Mouse (Mus musculus): ENCODE results near the gene Ccl26. TPM values are rescaled to one million over a fixed set of nuclear protein-coding genes. Genes with fewer than 3 reads are reported as not detected.
"Not testable (repeated sequence)": the region's sequence is repeated elsewhere in the genome, so short reads cannot be mapped to it uniquely, and the experiment has no call there.

The Ccl26 gene
- not detected in 2 replicates for polyA plus RNA-seq (2016; fragmentation: Nextera tagmentation; extraction: Ambion mirVana)

DNA sequence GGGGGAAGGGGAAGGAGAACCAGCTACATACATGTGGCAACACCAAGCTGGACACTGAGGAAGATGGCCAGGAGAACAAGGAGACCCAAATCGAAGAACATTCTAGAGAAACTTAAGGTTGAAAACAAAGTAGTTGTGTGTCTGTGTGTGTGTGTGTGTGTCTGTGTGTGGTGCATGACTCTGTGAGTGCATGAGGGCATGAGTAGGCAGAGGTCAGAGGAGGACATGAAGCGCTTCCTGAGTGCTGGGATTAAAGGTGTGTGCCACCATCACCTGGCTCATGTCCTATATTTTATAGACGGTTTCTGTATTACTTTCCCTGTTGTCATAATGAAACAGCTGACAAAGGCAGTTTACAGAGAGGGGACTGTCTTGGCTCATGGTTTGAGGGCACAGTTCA is at the start of gene Ccl26:
Gene Ccl26 (minus strand): TSS at position 101 of the 400 bp plus-strand sequence.
- Histone ChIP-seq H3K27me3 (replicated peaks; ENCODE audit: low read depth, poor library complexity, severe bottlenecking) (no peaks in the 10 kb centered on the region), H3K4me3 (no peak within 1 kb of the TSS), H3K9me3 (no peaks in the 10 kb centered on the region), H3K27ac (replicated peaks) (no peak within 1 kb of the TSS), H3K36me3 (replicated peaks) (no peaks in the 10 kb centered on the region), H3K4me1 (no peaks in the 10 kb centered on the region)
- whole genome bisulfite sequencing, result 90% methylated on average over 3 of the region's 3 CpGs
- no peak for DNase-seq (ENCODE audit: low spot score)

GRCm38 (mm10) chr5:135609794-135610193 is 46.4 kb upstream of the Ccl26 start:
- 81% methylated on average over 4 of the region's 4 CpGs for WGBS
- Histone ChIP-seq H3K4me3 (no peak overlapping the region), H3K36me3 (replicated peaks) (no peaks in the 10 kb centered on the region), H3K27me3 (replicated peaks; ENCODE audit: low read depth, poor library complexity, severe bottlenecking) (no peaks in the 10 kb centered on the region), H3K27ac (replicated peaks) (no peak overlapping the region), H3K4me1 (peaks cover 3% of the 10 kb centered on the region; the same call in 1 of the 2 replicates), H3K9me3 (peaks cover 8% of the 10 kb centered on the region)
- no peak for DNase-seq (ENCODE audit: low spot score)

DNA sequence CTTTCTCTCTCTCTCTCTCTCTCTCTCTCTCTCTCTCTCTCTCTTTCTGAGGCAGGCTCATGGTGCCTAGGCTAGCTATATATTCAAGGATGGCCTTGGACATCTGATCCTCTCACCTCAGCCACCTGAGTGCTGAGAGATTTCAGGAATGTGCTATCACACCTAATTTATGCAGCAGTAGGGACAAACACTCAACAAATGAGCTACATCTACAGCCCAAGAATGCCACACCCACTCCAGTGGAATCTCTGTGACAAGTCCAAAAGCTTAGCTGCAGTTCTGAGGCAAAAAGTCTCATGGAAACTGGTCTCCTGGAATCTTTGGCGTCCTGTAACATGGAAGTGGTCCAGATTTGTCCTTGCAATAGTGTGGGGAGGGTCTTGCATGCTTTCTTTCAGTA is 44.2 kb upstream of the Ccl26 start:
- no peak overlapping the region for H3K4me3 ChIP-seq
- peaks cover 3% of the 10 kb centered on the region; the same call in 1 of the 2 replicates for H3K4me1 ChIP-seq
- no peak overlapping the region for H3K27ac ChIP-seq (replicated peaks)
- no peaks in the 10 kb centered on the region for H3K36me3 ChIP-seq (replicated peaks)
- no peaks in the 10 kb centered on the region for H3K27me3 ChIP-seq (replicated peaks; ENCODE audit: low read depth, poor library complexity, severe bottlenecking)
- no peak for DNase-seq (ENCODE audit: low spot score)
- H3K9me3 ChIP-seq, result peaks cover 14% of the 10 kb centered on the region
- WGBS, result 60% methylated on average over 1 of the region's 1 CpGs

- not testable (repeated sequence) for H3K4me1 ChIP-seq; H3K27ac ChIP-seq (replicated peaks); H3K36me3 ChIP-seq (replicated peaks); H3K4me3 ChIP-seq; H3K27me3 ChIP-seq (replicated peaks; ENCODE audit: low read depth, poor library complexity, severe bottlenecking); DNase-seq (ENCODE audit: low spot score)
- H3K9me3 ChIP-seq, result peaks cover 17% of the 10 kb centered on the region
- WGBS, result no CpG with 5 or more reads among the region's 1 CpGs
These were observed 43.3 kb upstream of the Ccl26 start for GRCm38 (mm10) chr5:135606717-135607116.

DNA sequence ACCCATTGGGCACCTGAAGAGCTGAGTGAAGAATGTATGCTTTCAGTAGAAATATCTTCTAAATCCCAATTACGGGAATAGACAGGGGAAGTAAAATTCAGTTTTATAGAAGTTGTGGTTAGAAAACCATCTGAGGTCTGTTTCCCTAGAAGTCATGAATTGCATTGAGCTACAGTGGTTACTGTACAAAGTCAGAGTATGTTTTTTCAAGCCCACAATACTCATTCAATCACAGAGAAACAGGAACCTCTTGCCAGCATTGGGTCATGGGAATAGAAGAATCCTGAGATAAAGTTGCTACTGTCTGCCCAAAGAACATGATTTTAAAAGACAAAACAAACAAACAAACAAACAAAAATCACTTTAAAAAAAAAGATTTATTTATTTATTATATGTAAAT is 41.3 kb upstream of the Ccl26 start:
- H3K27me3 ChIP-seq (replicated peaks; ENCODE audit: low read depth, poor library complexity, severe bottlenecking); H3K4me1 ChIP-seq; H3K27ac ChIP-seq (replicated peaks); H3K36me3 ChIP-seq (replicated peaks); H3K4me3 ChIP-seq; DNase-seq (ENCODE audit: low spot score): not testable (repeated sequence)
- WGBS, result no CpG with 5 or more reads among the region's 1 CpGs
- H3K9me3 ChIP-seq, result peaks cover 17% of the 10 kb centered on the region

DNA sequence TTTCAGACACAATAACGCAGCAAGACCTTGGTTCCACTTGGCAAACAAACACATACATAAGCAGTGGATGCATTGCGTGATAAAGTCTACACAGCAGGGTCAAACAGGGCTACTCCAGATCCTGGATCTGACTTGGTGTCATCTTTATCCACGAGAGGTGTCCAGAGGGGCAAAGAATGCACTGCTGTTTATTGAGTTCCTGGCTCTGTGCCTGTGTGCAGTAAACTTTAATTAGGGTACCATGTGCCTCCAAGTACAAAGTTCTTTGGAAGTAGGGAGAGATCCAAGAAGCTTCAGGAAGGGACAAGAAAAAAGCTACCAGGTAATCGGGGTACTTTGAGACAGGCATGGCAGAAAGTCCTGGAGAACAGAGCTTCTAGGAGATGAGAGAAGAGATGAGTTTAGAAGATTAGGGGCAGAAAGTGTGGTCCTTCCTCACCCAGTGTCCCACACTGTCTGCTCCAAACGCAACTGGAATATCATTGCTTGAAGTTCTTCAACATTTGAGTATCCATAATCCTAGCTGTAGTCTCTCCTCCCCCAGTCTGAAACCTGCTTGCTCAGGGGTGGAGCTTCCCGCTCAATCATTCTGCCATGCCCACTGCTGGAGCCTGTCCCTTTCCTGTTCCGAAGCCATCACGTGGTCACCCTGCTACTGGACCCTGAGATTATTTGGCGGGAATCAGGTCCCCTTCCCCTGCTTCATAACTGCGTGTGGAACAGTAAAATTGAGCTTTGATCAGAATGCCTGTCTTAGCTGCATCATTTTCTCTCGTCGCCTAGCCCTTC is 26.8 kb upstream of the Ccl26 start:
- Histone ChIP-seq H3K36me3 (replicated peaks) (no peaks in the 10 kb centered on the region), H3K4me1 (peaks cover 8% of the 10 kb centered on the region), H3K27me3 (replicated peaks; ENCODE audit: low read depth, poor library complexity, severe bottlenecking) (no peaks in the 10 kb centered on the region), H3K9me3 (peaks cover 3% of the 10 kb centered on the region; the same call in 1 of the 2 replicates), H3K4me3 (no peak overlapping the region), H3K27ac (replicated peaks) (no peak overlapping the region)
- WGBS, result 81% methylated on average over 12 of the region's 12 CpGs
- no peak for DNase-seq (ENCODE audit: low spot score)

DNA sequence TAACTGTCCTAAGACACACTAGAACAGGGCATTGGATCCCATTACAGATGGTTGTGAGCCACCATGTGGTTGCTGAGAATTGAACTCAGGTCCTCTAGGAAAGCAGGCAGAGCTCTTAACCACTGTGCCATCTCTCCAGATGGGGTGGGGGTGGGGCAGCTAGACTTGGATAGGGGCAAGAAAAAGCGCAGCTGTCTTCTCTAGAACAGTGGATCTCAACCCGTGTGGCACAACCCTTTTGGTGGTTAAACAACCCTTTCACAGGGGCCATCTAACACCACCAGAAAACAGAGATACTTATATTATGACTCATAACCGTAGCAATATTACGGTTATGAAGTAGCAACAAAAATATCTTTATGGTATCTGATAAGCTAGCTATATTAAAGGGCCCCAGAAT is 24.4 kb upstream of the Ccl26 start:
- 87% methylated on average over 4 of the region's 4 CpGs for WGBS
- H3K4me3 ChIP-seq, result no peak overlapping the region
- H3K36me3 ChIP-seq (replicated peaks), result no peaks in the 10 kb centered on the region
- H3K9me3 ChIP-seq, result peaks cover 3% of the 10 kb centered on the region; the same call in 1 of the 2 replicates
- H3K27me3 ChIP-seq (replicated peaks; ENCODE audit: low read depth, poor library complexity, severe bottlenecking), result no peaks in the 10 kb centered on the region
- peaks cover 8% of the 10 kb centered on the region for H3K4me1 ChIP-seq
- DNase-seq (ENCODE audit: low spot score), result no peak
- H3K27ac ChIP-seq (replicated peaks), result no peak overlapping the region

- 89% methylated on average over 8 of the region's 8 CpGs for WGBS
- Histone ChIP-seq H3K27me3 (replicated peaks; ENCODE audit: low read depth, poor library complexity, severe bottlenecking) (no peaks in the 10 kb centered on the region), H3K4me3 (no peak overlapping the region), H3K4me1 (peaks cover 8% of the 10 kb centered on the region), H3K27ac (replicated peaks) (no peak overlapping the region), H3K36me3 (replicated peaks) (no peaks in the 10 kb centered on the region), H3K9me3 (no peaks in the 10 kb centered on the region; the same call in 1 of the 2 replicates)
- DNase-seq (ENCODE audit: low spot score), result no peak
These were observed 22.3 kb upstream of the Ccl26 start for GRCm38 (mm10) chr5:135585691-135586090.

DNA sequence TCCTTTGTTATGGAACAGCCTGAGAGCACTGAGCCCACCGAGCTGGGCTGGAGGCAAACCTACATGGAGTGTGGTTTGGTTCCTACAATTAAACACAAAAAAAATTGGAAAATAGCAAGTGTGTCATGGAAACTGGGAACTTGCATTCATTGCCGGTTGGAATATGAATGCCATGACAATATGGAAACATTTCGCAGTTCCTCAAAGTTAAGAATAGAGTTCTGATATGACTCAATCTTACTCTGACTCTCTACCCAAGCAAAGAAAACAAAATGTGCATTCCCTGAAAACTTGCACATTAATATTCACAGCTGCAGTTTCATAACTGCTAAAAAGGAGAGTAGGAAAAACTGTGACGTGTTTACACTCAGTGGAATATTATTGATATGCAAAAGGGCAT is 19.0 kb upstream of the Ccl26 start:
- H3K36me3 ChIP-seq (replicated peaks), result no peaks in the 10 kb centered on the region
- no peak overlapping the region for H3K4me3 ChIP-seq
- H3K27me3 ChIP-seq (replicated peaks; ENCODE audit: low read depth, poor library complexity, severe bottlenecking), result no peaks in the 10 kb centered on the region
- 0 out of 2 replicates have a peak, but pooled peaks cover 4% of the 10 kb centered on the region for H3K9me3 ChIP-seq
- DNase-seq (ENCODE audit: low spot score), result no peak
- H3K4me1 ChIP-seq, result peaks cover 8% of the 10 kb centered on the region
- WGBS, result 87% methylated on average over 4 of the region's 4 CpGs
- H3K27ac ChIP-seq (replicated peaks), result no peak overlapping the region

DNA sequence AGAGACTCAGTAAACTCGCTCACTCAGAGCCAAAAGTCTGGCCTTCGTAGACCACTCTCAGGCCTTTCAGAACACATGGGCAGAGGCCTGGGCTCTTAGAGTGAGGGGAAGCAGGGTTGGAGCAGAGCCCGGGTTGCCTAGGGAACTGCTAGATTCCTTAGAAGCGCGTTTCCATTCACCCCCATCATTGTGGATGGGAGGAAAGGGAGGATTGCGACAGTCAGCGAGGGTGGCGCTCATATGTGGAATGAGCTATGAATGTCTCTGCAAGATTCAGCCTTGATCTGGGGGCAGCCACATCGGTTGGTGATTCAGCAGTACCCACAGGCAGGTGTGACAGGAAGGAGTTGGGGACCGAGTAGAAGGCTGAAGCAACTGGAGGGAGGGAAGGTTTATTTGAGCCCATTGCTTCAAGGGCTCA is 16.0 kb upstream of the Ccl26 start:
- 87% methylated on average over 10 of the region's 10 CpGs for WGBS
- H3K27ac ChIP-seq (replicated peaks), result no peak overlapping the region
- no peaks in the 10 kb centered on the region for H3K4me1 ChIP-seq
- no peak overlapping the region for H3K4me3 ChIP-seq
- DNase-seq (ENCODE audit: low spot score), result no peak
- H3K36me3 ChIP-seq (replicated peaks), result no peaks in the 10 kb centered on the region
- H3K27me3 ChIP-seq (replicated peaks; ENCODE audit: low read depth, poor library complexity, severe bottlenecking), result no peaks in the 10 kb centered on the region
- 0 out of 2 replicates have a peak, but pooled peaks cover 4% of the 10 kb centered on the region for H3K9me3 ChIP-seq

DNA sequence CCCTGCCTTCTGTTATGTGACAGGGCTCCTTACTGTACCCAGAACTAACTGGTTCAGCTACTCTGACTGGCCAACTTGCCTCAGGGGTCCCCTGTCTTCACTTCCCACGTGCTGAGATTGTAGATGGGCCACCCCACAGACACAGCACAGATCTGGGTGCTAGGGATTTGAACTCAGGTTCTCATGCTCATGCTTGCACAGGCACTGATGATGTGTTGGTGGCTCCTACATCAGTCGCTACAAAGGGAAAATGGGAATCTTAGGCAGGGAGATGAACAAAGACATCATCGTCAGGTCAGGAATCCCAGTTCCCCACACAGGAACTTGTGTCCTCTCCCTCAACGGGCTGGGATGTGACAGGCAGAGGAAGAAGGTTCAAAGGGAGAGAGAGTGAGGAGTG is 12.7 kb upstream of the Ccl26 start:
- DNase-seq (ENCODE audit: low spot score), result no peak
- 0 out of 2 replicates have a peak, but pooled peaks cover 4% of the 10 kb centered on the region for H3K9me3 ChIP-seq
- no peak overlapping the region for H3K4me3 ChIP-seq
- H3K36me3 ChIP-seq (replicated peaks), result no peaks in the 10 kb centered on the region
- no peak overlapping the region for H3K27ac ChIP-seq (replicated peaks)
- 60% methylated on average over 4 of the region's 4 CpGs for WGBS
- H3K4me1 ChIP-seq, result no peaks in the 10 kb centered on the region
- no peaks in the 10 kb centered on the region; the same call in 1 of the 2 replicates for H3K27me3 ChIP-seq (replicated peaks; ENCODE audit: low read depth, poor library complexity, severe bottlenecking)

GRCm38 (mm10) chr5:135573006-135573405 is 9.6 kb upstream of the Ccl26 start, which contains the start of gene Ccl24:
Ccl24 (minus strand) TSS chr5:135573049.
- no peak within 1 kb of the TSS for H3K27ac ChIP-seq (replicated peaks)
- H3K4me1 ChIP-seq, result no peaks in the 10 kb centered on the region
- H3K4me3 ChIP-seq, result no peak within 1 kb of the TSS
- H3K27me3 ChIP-seq (replicated peaks; ENCODE audit: low read depth, poor library complexity, severe bottlenecking), result no peaks in the 10 kb centered on the region; the same call in 1 of the 2 replicates
- WGBS, result 95% methylated on average over 6 of the region's 6 CpGs
- H3K36me3 ChIP-seq (replicated peaks), result no peaks in the 10 kb centered on the region
- no peaks in the 10 kb centered on the region for H3K9me3 ChIP-seq
- no peak for DNase-seq (ENCODE audit: low spot score)

DNA sequence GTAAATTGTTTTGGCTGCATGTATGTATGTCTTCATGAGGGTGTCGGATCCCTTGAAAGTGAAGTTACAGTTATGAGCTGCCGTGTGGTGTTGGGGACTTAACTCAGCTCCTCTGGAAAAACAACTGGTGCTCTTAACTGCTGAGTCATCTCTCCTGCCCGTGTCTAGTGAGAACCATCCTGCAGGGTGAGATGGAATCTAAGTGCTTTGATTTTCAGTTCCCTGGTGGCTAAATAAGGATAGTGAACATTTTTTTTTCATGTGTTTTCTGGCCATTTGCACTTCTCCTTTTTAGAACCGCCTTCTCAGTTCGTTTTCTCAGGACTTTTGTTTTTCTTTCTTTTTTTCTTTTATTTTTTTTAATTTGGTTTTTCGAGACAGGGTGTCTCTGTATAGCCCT is 5.3 kb upstream of the Ccl26 start:
- H3K36me3 ChIP-seq (replicated peaks), result no peaks in the 10 kb centered on the region
- 75% methylated on average over 6 of the region's 6 CpGs for WGBS
- H3K4me3 ChIP-seq, result no peak overlapping the region
- H3K27me3 ChIP-seq (replicated peaks; ENCODE audit: low read depth, poor library complexity, severe bottlenecking), result no peaks in the 10 kb centered on the region; the same call in 1 of the 2 replicates
- no peaks in the 10 kb centered on the region for H3K9me3 ChIP-seq
- no peak for DNase-seq (ENCODE audit: low spot score)
- H3K27ac ChIP-seq (replicated peaks), result no peak overlapping the region
- H3K4me1 ChIP-seq, result no peaks in the 10 kb centered on the region

All from embryonic facial prominence, embryonic 10.5 days (tissue).